Mouse (Mus musculus): ENCODE measurements around the gene Gm8909. TPM values are rescaled to one million over a fixed set of nuclear protein-coding genes. Genes with fewer than 3 reads are reported as not detected.
"Not testable (repeated sequence)": the region's sequence is repeated elsewhere in the genome, so short reads cannot be mapped to it uniquely, and the experiment has no call there.

The Gm8909 gene
- polyA plus RNA-seq (2017; shearing (Covaris generic)) = 1 to 10 TPM; 1.5 to 7.5 (median 4.7) TPM

DNA sequence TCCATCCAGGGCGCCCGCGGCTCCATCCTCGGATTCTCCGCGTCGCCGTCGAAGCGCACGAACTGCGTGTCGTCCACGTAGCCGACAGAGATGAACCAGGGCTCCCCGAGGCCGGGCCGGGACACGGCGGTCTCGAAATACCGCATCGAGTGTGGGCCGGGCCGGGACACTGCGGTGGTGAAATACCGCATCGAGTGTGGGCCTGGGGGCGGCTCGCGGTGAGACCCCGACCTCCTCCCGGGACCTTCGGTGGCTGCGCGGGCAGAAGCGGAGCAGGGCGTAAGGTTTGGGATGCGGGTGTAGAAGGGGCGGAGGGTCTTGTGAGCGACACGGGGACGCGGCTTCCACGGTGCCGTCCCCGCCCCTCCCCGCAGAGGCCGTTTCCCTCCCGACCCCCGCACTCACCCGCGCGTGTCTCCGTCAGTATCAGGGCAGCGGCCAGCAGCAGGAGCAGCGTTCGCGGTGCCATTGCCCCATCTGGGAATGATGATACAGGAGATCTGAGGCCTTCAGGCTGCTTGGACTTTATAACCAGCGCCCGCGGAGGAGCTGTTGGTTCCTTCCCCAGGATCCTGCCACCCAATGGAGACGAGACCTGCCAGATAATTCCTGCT is at the start of gene Gm8909:
TSS of gene Gm8909 (minus strand) at position 499 of the 614 bp plus-strand sequence.
- no peak for ATAC-seq

DNA sequence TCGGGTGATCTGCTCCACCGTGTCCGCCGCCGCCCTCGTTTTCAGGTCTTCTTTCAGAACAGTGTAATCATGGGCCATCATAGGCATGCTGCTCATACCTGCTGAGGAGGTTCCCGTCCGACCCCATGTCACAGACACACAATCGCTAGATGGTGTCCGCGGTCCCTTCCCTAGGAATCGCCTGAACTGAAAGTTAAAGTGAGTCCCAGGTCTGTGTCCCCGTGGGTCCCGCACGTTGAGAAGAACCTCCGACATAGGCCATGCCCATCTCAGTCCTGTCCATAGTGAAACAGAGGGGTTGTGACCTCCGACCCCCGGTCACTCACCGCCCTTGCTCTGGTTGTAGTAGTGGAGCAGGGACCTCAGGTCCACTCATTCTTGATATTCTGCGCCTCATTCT is 47.2 kb upstream of the Gm8909 start:
- no peak for ATAC-seq

DNA sequence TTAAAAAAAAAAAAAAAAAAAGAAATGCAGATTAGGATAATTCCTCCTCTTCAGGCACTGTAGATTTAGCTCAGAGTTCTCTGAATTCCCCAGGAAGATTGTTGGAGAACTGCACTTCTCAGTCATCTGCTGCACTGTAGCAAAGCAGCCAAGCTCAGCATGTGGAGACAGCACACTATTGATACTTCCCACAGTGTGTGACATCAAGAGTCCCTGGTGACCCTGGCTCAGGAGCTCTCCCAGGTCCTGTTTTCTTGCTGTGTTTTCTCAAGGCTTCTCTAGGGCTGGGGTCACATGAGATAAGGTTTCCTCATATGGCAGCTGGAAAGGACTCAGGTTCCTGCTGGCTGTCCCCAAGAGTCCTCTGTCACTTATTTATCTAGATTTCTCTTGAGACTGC is 38.5 kb upstream of the Gm8909 start:
- no peak for ATAC-seq

DNA sequence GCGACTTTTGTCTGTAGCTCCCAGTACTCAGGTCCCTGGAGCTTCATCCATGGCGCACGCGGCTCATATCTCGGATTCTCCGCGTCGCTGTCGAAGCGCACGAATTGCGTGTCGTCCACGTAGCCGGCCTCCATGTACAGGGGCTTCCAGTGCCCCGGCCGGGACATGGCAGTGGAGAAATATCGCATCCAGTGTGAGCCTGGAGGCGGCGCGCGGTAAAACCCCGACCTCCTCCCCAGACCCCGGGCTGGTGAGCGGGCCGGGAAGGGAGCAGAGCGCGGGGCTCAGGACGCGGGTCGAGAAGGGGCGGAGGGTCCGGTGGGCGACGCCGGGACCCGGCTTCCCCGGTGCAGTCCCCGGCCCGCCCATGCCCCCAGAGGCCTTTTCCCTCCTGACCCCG is 37.5 kb upstream of the Gm8909 start:
- ATAC-seq = peak; percentile 19

- peak; percentile 86 for ATAC-seq
Measured at GRCm38 (mm10) chr17:36205456-36205855, 37.1 kb upstream of the Gm8909 start.

DNA sequence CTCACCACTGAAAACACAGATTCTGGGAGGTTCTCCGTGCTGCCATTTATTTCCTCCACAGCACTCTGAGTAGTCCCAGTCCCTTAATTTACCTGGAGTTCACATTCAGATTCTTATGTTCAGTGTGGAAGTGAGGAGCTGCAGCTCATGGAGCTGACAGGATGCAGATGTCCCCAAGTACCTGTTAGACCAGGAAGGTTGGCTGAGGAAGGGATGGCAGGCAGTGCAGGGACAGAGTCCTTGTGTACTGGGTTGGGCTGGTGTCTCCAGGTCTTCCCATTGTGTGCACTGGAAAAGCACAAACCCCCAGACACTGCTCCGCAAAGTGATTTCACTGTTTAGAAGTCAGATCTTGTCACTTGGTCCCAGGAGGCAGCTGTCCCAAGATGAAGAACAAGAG is 33.5 kb upstream of the Gm8909 start:
- no peak for ATAC-seq

- no peak for ATAC-seq
Measured at GRCm38 (mm10) chr17:36198317-36198716, 30.0 kb upstream of the Gm8909 start.

GRCm38 (mm10) chr17:36194471-36194870 is 26.1 kb upstream of the Gm8909 start:
- no peak for ATAC-seq

DNA sequence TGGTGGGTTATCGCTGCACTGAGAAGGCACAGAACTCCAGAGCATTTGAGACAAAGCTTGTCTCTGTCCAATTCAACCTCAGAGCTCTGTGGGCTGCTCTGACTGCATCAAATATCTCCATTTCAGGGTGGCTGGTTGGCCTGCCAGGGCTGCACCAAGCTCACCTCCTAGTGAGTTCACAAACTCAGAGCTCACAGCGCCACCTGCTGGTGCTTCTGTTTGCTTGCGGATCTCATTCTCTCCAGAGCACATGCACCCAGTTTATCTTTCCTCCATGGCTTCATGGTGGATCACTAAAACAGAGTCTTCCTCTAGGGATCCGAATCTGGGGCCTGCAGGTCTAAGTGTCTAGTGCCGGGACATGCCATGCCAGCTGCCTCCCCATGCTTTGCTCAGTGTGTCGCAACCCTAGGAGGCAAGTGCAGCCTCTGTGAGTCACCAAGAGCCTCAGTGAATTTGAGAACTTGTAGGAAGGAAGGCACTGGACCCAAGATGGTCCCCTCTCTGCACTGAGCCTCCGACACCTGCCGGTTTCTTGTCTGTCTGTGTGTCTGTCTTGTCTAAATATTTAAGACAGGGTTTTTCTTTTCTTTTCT is 25.3 kb upstream of the Gm8909 start:
- peak; percentile 50 for ATAC-seq

- no peak for ATAC-seq
Measured at GRCm38 (mm10) chr17:36192371-36192770, 24.0 kb upstream of the Gm8909 start.

DNA sequence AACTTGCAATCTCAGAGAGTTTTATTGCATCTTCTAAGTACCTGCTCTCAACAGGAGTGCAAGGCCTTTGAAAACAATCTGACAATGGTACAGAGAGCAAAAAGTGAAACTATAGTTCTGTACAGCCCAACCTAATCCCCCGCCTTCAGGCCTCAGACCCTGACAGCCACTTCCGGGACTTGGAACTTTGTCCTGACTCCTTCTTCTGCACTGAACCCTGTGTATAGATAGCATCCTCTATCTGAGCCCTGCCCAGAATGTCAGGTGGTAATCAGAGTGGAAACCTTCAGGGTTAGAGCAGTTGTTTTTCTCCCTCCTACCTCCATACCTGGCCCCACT is 21.8 kb upstream of the Gm8909 start, which contains the start of gene H2-T3:
TSS of gene H2-T3 (minus strand) at position 119 of the 339 bp plus-strand sequence.
- ATAC-seq = no peak

DNA sequence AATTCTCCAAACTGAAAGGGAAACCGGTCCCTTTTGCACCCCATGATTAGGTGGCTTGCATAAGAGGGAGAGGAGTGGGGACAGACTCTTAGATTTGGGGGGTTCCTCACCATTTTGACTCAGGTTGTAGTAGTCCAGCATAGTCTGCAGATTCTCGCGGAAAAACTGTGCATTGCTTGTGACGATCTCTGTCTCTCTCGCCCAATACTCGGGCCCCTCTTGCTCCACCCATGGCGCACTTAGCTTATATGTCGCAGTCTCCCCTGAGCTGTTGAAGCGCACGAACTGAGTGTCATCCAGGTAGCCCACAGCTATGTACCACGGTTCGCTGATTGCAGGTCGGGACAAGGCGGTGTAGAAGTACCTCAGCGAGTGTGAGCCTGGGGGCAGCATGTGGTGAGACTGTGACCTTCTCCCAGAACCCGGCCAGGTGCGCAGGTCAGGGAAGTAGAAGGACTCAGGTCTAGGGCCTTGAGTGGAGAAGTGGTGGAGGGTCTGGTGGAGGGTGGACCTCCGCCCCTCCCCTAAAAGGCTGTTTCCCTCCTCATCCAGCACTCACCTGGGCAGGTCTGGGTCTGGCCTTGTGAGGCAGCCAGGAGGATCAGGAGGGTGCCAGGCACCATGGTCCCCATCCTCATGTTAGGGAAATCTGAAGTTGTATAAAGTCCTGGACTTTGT is 21.3 kb upstream of the Gm8909 start:
- ATAC-seq = no peak

DNA sequence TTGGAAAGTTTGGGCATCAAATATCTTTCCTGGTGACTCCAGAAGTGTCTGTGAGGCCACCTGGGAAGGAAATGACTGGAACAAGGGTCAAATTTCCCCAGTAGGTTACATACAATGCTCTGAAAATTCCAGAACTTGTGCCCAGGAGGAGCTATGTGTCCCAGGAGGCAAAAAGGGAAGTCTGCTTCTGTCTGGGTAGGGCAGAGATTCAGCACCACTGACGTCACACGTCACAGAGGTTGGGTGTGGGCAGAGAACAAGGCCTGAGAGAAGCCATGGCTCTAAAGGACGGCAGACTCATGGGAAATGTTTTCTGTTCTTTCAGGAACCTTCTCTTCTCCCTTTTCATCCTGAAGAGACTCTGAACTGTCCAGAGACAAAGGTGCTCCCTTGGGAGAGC is 19.2 kb upstream of the Gm8909 start:
- no peak for ATAC-seq

DNA sequence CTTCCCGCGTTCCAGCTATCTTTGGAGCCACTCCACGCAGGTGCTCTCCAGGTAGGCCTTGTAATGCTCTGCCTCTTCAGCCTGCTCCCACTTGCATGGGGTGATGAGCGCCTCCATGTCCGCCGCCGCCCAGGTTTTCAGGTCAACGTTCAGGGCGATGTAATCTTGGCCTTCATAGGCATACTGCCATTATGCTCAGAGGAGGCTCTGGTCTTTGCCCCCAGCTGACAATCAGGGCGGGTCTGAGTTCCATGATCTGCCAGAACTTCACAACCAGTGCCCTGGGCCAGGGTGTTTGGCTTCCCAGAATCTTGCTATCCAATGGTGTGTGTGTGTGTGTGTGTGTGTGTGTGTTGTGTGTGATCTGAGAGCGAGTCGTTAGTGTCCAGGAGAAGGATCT is 13.9 kb upstream of the Gm8909 start:
- no peak for ATAC-seq

- not testable (repeated sequence) for ATAC-seq
Measured at GRCm38 (mm10) chr17:36179446-36179845, 11.1 kb upstream of the Gm8909 start.

GRCm38 (mm10) chr17:36178938-36179337 is 10.6 kb upstream of the Gm8909 start:
- ATAC-seq = peak; percentile 67

GRCm38 (mm10) chr17:36176132-36176531 is 7.8 kb upstream of the Gm8909 start:
- not testable (repeated sequence) for ATAC-seq

- no peak for ATAC-seq
Measured at GRCm38 (mm10) chr17:36170287-36170814, 2.0 kb upstream of the Gm8909 start.

DNA sequence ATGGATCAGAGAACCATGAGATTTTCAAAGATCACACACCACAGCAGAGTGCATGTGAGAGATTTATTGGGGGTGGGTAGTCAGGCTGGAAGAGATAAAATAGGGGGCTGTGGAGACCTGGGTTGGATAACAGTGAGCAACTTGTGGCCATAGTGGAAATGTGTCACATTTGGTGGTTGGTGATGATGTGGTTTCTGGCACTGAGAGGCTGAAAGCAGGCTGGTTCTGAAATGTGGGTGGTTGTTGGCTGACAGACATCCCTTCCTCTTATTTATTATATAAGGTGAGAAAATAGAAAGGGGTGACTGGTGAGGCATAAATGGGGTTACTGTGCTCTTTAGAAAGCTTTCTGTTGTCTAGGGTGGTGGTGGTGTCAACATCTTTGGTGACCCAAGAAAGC is 1.4 kb upstream of the Gm8909 start:
- ATAC-seq = no peak

- ATAC-seq = not testable (repeated sequence)
Measured at GRCm38 (mm10) chr17:36169094-36169493, 757 bp upstream of the Gm8909 start.

GRCm38 (mm10) chr17:36167306-36168038 is 865 bp downstream of the Gm8909 start:
- ATAC-seq = peak; percentile 76

- not testable (repeated sequence) for ATAC-seq
Measured at GRCm38 (mm10) chr17:36166901-36167300, 1.4 kb downstream of the Gm8909 start.
